Mouse (Mus musculus) lung, adult 2 months (tissue): Measurements from ENCODE around the gene Hipk2. TPM values are rescaled to one million over a fixed set of nuclear protein-coding genes. Genes with fewer than 3 reads are reported as not detected.

Source experiments
- DNase-seq: peaks from one replicate; pipeline ENCODE4 v3.0.0; 2022
- H3K4me1 ChIP-seq: fragments of 200-500 bp; 2 replicates; pipeline ENCODE4 v1.6.1; 2011; ENCODE audit warnings: low read length; ENCODE audit not compliant: control insufficient read depth, insufficient read depth
- H3K4me3 ChIP-seq: fragments of 200-500 bp; replicated peaks from 2 replicates; pipeline ENCODE3; 2011; ENCODE audit warnings: low read depth, mild to moderate bottlenecking, control low read depth, low read length; ENCODE audit errors: extremely low read depth
- CTCF ChIP-seq: fragments of 200-500 bp; IDR thresholded peaks from 2 replicates; pipeline ENCODE4 v1.5.1; 2011; ENCODE audit warnings: mild to moderate bottlenecking, low read length, control low read depth; ENCODE audit not compliant: insufficient read depth
- POLR2A ChIP-seq: fragments of 200-500 bp; IDR thresholded peaks from 2 replicates; pipeline ENCODE4 v1.6.1; 2011; ENCODE audit warnings: low read depth, mild to moderate bottlenecking, control low read depth, low read length, borderline replicate concordance; ENCODE audit errors: extremely low read depth
- WGBS: fragments of 180-500 bp; shearing (Covaris S2); methylation state at CpG from one replicate; pipeline ENCODE4 v1.1.7; 2018; 5-methylcytosine and 5-hydroxymethylcytosine counted together
- polyA plus RNA-seq: library from polyadenylated mRNA; depleted of rRNA; stranded (reverse); fragments of >200 nt; gene quantifications from 2 replicates; pipeline ENCODE4 v1.2.3, GENCODE M21; 2012

Gene Hipk2
- polyA plus RNA-seq, 1 experiment = 54.8 TPM

GRCm38 (mm10) chr6:38885132-38885531, 9.2 kb upstream of the Hipk2 start:
- H3K4me1 ChIP-seq = no peaks in the 10 kb centered on the region
- no peak for DNase-seq
- WGBS = 36% methylated on average over 1 of the region's 1 CpGs

GRCm38 (mm10) chr6:38884482-38884881, 8.5 kb upstream of the Hipk2 start:
- WGBS = 71% methylated on average over 3 of the region's 3 CpGs
- Histone ChIP-seq H3K4me1 (no peaks in the 10 kb centered on the region), H3K4me3 (no peak overlapping the region)
- no peak for DNase-seq
- TF ChIP-seq CTCF = no peak
- TF ChIP-seq POLR2A = no peak

More at GRCm38 (mm10) chr6:38885132-38885531, 9.2 kb upstream of the Hipk2 start:
- no peak overlapping the region for H3K4me3 ChIP-seq
- TF ChIP-seq POLR2A = no peak
- no peak for TF ChIP-seq CTCF

DNA sequence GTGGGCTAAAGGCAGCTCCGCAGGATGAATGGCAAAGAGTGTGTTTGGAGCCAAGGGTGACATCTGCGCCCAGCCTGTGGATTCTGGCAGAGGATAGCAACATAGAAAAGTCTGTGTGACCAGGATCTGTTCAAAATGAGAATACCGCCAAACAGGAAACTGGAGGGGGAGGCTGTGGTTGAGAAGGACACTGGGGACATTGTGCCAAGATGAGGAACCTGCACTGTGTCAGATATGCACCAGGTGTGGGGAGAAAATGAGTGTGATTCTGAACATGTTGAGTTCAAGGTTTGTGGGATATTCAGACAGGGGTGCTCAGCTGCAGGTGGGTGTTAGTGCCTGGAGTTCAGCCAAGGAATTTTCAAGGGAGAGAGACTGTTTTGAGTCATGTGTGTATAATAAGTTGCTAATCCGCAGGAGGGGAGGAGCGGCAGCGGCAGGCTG, 6.8 kb upstream of the Hipk2 start:
- TF ChIP-seq CTCF = no peak
- no peak for TF ChIP-seq POLR2A
- WGBS = 27% methylated on average over 6 of the region's 6 CpGs
- no peak for DNase-seq
- Histone ChIP-seq H3K4me3 (no peak overlapping the region), H3K4me1 (no peaks in the 10 kb centered on the region)

- no peak overlapping the region for H3K4me3 ChIP-seq
- DNase-seq = no peak
- TF ChIP-seq POLR2A = no peak
- H3K4me1 ChIP-seq = no peaks in the 10 kb centered on the region
- 61% methylated on average over 6 of the region's 6 CpGs for WGBS
Observed at GRCm38 (mm10) chr6:38881975-38882374, 6.0 kb upstream of the Hipk2 start.

DNA sequence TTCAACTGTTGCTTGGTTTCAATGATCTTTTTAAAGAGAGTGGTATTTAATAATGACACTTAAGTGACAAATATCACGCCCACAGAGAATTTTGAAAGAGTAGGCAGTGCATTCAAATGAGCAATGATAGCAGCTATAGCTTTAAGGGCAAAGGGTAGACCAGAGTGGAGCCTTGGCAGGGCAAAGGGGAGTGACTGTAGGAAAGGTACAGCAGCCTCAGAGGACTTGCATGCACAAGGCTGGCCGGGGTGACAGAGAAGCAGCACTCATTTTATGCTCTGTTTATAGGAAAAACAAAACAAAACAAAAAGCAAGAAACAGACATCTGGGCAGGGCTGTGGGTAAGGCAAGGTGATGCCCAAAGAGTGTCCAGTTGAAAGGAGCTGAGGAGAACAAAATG, 5.5 kb upstream of the Hipk2 start:
- TF ChIP-seq POLR2A (no peak), CTCF (no peak)
- 66% methylated on average over 2 of the region's 2 CpGs for WGBS
- H3K4me3 ChIP-seq = no peak overlapping the region
- no peaks in the 10 kb centered on the region for H3K4me1 ChIP-seq
- DNase-seq = no peak

DNA sequence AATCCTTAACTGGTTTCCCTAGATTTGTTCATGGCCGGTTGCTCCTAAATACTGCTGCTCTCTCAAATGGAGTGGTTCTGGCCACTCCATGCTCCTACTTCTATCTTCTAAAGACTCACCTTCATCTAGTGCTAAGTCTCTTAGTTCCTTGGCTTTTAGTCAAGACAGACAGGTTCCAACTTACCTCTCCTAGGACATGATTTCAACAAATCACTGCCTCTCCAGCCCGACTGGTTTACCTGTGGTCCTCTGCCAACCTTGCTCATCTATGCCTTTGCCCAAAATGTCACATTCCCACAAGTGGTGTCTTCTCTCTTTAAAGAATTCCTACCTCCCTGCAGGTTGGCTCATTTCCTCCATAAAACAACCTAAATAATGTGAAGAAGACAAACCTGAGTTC, 1.7 kb upstream of the Hipk2 start:
- Histone ChIP-seq H3K4me1 (peaks cover 4% of the 10 kb centered on the region; the same call in 1 of the 2 replicates), H3K4me3 (no peak overlapping the region)
- DNase-seq = no peak
- TF ChIP-seq CTCF (no peak), POLR2A (no peak)
- 92% methylated on average over 2 of the region's 2 CpGs for WGBS

DNA sequence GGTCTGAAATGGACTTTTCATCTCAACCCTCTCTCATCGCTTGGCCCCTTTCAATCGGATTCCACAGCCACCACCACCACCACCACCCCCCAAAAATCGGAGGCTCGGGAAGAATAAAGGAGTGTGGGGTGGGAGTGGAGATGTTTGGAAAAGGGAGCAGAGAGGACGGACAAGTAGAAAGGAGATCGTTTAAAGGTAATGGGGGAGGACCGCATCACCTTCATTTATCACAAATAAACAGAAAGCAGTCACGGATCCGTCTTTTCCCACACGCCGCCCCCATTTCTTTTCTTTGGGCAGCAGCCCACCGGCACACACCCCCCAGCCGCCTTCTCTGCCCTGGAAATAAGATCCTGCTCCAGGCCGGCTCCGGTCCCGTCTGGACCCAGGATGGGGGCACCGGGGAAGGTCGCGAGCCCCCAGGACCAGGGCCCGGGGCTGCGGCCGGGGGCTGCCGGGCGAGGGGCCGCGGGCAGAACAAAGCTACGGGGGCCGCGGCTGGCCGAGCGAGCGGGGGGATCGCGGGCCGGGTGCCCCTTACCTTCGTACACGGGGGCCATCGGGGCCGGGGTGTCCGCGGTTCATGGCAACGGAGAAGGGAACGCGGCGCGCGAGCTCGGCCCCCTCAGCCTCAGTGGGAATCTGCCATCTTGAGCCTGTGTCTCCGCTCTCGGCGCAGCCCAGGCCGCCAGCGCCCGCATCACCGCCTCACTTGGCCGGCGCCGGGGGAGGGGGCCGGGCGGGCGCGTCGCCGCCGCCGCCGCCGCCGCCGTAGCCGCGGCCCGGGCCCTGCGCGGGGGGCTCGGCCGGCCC, 501 bp downstream of the Hipk2 start, which contains the start of gene Tbxas1:
TSS of gene Tbxas1 (plus strand) at position 147 of the 813 bp plus-strand sequence.
- Histone ChIP-seq H3K4me3 (peak within 1 kb of the TSS; percentile 99), H3K4me1 (peaks cover 8% of the 10 kb centered on the region)
- 2% methylated on average over 58 of the region's 77 CpGs for WGBS
- TF ChIP-seq CTCF = no peak
- TF ChIP-seq POLR2A = no peak
- peak; percentile 59 for DNase-seq

DNA sequence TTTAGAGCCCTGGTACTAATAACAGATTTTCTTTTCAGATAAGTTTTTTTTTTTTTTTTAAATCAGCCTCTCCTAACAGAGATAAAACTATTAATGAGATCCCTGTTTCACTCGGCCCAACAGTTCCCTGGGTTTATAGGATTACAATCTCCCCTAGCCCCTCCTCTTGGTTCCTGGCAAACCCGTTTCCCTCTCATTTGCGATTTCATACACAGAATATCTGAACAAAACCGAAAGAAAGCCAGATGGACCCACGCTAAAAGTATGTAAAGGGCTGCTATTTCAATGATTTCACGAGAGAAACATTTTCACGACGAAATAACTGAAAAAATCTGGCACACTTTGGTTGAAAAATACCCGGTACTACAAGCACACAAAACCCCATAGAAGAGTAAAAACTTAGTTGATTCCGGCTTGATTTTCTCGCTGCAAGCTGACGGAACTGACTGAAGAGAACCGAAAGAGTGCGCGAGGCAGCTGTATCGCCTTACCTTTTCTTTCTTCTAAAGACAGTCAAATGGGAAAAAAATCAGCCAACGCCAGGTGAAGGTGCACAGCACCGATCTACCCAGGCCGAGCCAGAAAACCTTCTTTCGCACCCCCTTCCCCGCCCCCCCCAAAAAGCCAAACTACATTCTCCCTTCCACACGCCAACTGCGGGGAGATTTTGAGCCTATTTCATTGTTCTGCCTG, 1.3 kb downstream of the Hipk2 start:
- TF ChIP-seq POLR2A = no peak
- TF ChIP-seq CTCF = no peak
- peak overlapping the region; percentile 99 for H3K4me3 ChIP-seq
- peak; percentile 43 for DNase-seq
- peaks cover 8% of the 10 kb centered on the region for H3K4me1 ChIP-seq
- under 1% methylated on average over 23 of the region's 23 CpGs for WGBS

DNA sequence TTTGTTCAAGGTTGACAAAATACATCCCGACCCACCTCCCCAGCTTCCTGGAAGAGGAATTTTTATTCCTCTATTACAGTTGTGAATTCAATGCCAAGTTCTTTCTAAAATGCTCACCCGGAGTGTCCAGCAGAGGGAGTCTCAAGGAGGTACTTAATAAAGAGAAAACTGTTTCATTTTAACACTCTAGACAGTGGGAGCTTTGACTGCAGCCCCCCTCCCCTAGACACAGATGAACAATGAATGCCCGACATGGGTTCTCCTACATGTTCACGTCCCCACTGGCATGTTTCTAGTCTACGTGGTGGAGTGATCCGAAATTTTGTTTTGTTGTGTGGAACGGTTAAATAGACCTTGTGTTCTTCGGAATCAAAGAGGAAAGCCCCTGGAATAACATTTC, 1.9 kb downstream of the Hipk2 start:
- WGBS = 2% methylated on average over 8 of the region's 8 CpGs

GRCm38 (mm10) chr6:38873316-38873715, 2.6 kb downstream of the Hipk2 start:
- DNase-seq = no peak
- WGBS = 46% methylated on average over 1 of the region's 1 CpGs
- TF ChIP-seq CTCF (no peak), POLR2A (no peak)
- Histone ChIP-seq H3K4me1 (peaks cover 8% of the 10 kb centered on the region), H3K4me3 (no peak overlapping the region)

More for the DNA sequence above, 1.9 kb downstream of the Hipk2 start:
- Histone ChIP-seq H3K4me3 (peak overlapping the region; percentile 74), H3K4me1 (peaks cover 8% of the 10 kb centered on the region)
- no peak for TF ChIP-seq POLR2A
- 0 out of 2 replicates have a peak, but pooled peaks have one; percentile 34 for TF ChIP-seq CTCF
- DNase-seq = peak; percentile 61
